Mouse (Mus musculus): ENCODE measurements at regions not wholly inside any gene's neighbourhood (a gene's known extent, or its start where the extent isn't known, plus 50 kb on each side); places are given as distances from the start of the nearest gene placed in this dataset.

GRCm38 (mm10) chr12:59970775-59971174 lies 751.2 kb upstream of the Fbxo33 start:
- Histone ChIP-seq H3K27me3 (no peaks in the 10 kb centered on the region), H3K36me3 (no peaks in the 10 kb centered on the region), H3K27ac (replicated peaks) (peak overlapping the region; percentile 84), H3K4me1 (0 out of 2 replicates have a peak, but pooled peaks cover 9% of the 10 kb centered on the region), H3K4me2 (replicated peaks) (no peak overlapping the region), H3K4me3 (replicated peaks) (no peak overlapping the region), H3K9me3 (replicated peaks) (no peaks in the 10 kb centered on the region), H3K9ac (no peak overlapping the region)
- 31% methylated on average over 2 of the region's 2 CpGs for WGBS
- peak; percentile 83 for ATAC-seq (ENCODE audit: insufficient number of reproducible peaks, low FRiP score, low TSS enrichment, low read depth)

- Histone ChIP-seq H3K9ac (no peak overlapping the region), H3K9me3 (replicated peaks) (no peaks in the 10 kb centered on the region), H3K27me3 (no peaks in the 10 kb centered on the region), H3K36me3 (no peaks in the 10 kb centered on the region), H3K4me1 (0 out of 2 replicates have a peak, but pooled peaks cover 9% of the 10 kb centered on the region), H3K4me3 (replicated peaks) (no peak overlapping the region), H3K27ac (replicated peaks) (peak overlapping the region; percentile 84), H3K4me2 (replicated peaks) (no peak overlapping the region)
- WGBS: 45% methylated on average over 2 of the region's 2 CpGs
- peak; percentile 51; the same call in 1 of the 2 replicates for ATAC-seq (ENCODE audit: insufficient number of reproducible peaks, low FRiP score, low TSS enrichment, low read depth)
Measured at GRCm38 (mm10) chr12:59969948-59970347, 750.4 kb upstream of the Fbxo33 start.

- no peak overlapping the region for H3K4me3 ChIP-seq (replicated peaks)
- H3K9me3 ChIP-seq (replicated peaks): no peaks in the 10 kb centered on the region
- no peak for ATAC-seq (ENCODE audit: insufficient number of reproducible peaks, low FRiP score, low TSS enrichment, low read depth)
- no peaks in the 10 kb centered on the region for H3K27me3 ChIP-seq
- 0 out of 2 replicates have a peak, but pooled peaks cover 9% of the 10 kb centered on the region for H3K4me1 ChIP-seq
- H3K27ac ChIP-seq (replicated peaks): no peak overlapping the region
- no peak overlapping the region for H3K9ac ChIP-seq
- no peaks in the 10 kb centered on the region for H3K36me3 ChIP-seq
- H3K4me2 ChIP-seq (replicated peaks): no peak overlapping the region
- 71% methylated on average over 5 of the region's 5 CpGs for WGBS
Measured at GRCm38 (mm10) chr12:59967241-59967640, 747.7 kb upstream of the Fbxo33 start.

GRCm38 (mm10) chr12:59961139-59961538 lies 741.6 kb upstream of the Fbxo33 start:
- WGBS: 49% methylated on average over 6 of the region's 6 CpGs
- no peak for ATAC-seq (ENCODE audit: insufficient number of reproducible peaks, low FRiP score, low TSS enrichment, low read depth)

GRCm38 (mm10) chr12:59932471-59932870 lies 712.9 kb upstream of the Fbxo33 start:
- H3K27me3 ChIP-seq: no peaks in the 10 kb centered on the region
- WGBS: 85% methylated on average over 2 of the region's 2 CpGs
- H3K36me3 ChIP-seq: no peaks in the 10 kb centered on the region
- no peaks in the 10 kb centered on the region for H3K9me3 ChIP-seq (replicated peaks)
- H3K27ac ChIP-seq (replicated peaks): no peak overlapping the region
- ATAC-seq (ENCODE audit: insufficient number of reproducible peaks, low FRiP score, low TSS enrichment, low read depth): no peak
- H3K4me1 ChIP-seq: no peaks in the 10 kb centered on the region
- H3K4me2 ChIP-seq (replicated peaks): no peak overlapping the region
- H3K4me3 ChIP-seq (replicated peaks): no peak overlapping the region
- no peak overlapping the region for H3K9ac ChIP-seq

More at GRCm38 (mm10) chr12:59961139-59961538, 741.6 kb upstream of the Fbxo33 start:
- no peaks in the 10 kb centered on the region for H3K27me3 ChIP-seq
- H3K4me1 ChIP-seq: no peaks in the 10 kb centered on the region
- no peak overlapping the region for H3K4me3 ChIP-seq (replicated peaks)
- H3K9me3 ChIP-seq (replicated peaks): no peaks in the 10 kb centered on the region
- H3K4me2 ChIP-seq (replicated peaks): no peak overlapping the region
- H3K36me3 ChIP-seq: no peaks in the 10 kb centered on the region
- no peak overlapping the region for H3K27ac ChIP-seq (replicated peaks)
- no peak overlapping the region for H3K9ac ChIP-seq

- Histone ChIP-seq H3K9ac (no peak overlapping the region), H3K36me3 (no peaks in the 10 kb centered on the region), H3K9me3 (replicated peaks) (no peaks in the 10 kb centered on the region), H3K4me3 (replicated peaks) (no peak overlapping the region), H3K4me1 (no peaks in the 10 kb centered on the region), H3K4me2 (replicated peaks) (no peak overlapping the region), H3K27ac (replicated peaks) (no peak overlapping the region), H3K27me3 (no peaks in the 10 kb centered on the region)
- ATAC-seq (ENCODE audit: insufficient number of reproducible peaks, low FRiP score, low TSS enrichment, low read depth): no peak
- whole genome bisulfite sequencing: 76% methylated on average over 3 of the region's 3 CpGs
Measured at GRCm38 (mm10) chr12:59925071-59925470, 705.5 kb upstream of the Fbxo33 start.

GRCm38 (mm10) chr12:59898931-59899330 lies 679.4 kb upstream of the Fbxo33 start:
- ATAC-seq (ENCODE audit: insufficient number of reproducible peaks, low FRiP score, low TSS enrichment, low read depth): no peak
- no peaks in the 10 kb centered on the region for H3K36me3 ChIP-seq
- H3K4me2 ChIP-seq (replicated peaks): no peak overlapping the region
- H3K9ac ChIP-seq: no peak overlapping the region
- no peaks in the 10 kb centered on the region for H3K9me3 ChIP-seq (replicated peaks)
- no peaks in the 10 kb centered on the region for H3K27me3 ChIP-seq
- no peak overlapping the region for H3K27ac ChIP-seq (replicated peaks)
- no peak overlapping the region for H3K4me3 ChIP-seq (replicated peaks)
- no peaks in the 10 kb centered on the region for H3K4me1 ChIP-seq

- H3K4me3 ChIP-seq (replicated peaks): no peak overlapping the region
- no peaks in the 10 kb centered on the region for H3K36me3 ChIP-seq
- no peaks in the 10 kb centered on the region for H3K27me3 ChIP-seq
- no peak overlapping the region for H3K9ac ChIP-seq
- no peak overlapping the region for H3K27ac ChIP-seq (replicated peaks)
- H3K4me2 ChIP-seq (replicated peaks): no peak overlapping the region
- H3K9me3 ChIP-seq (replicated peaks): no peaks in the 10 kb centered on the region
- H3K4me1 ChIP-seq: no peaks in the 10 kb centered on the region
- no peak for ATAC-seq (ENCODE audit: insufficient number of reproducible peaks, low FRiP score, low TSS enrichment, low read depth)
- 75% methylated on average over 6 of the region's 6 CpGs for WGBS
Measured at GRCm38 (mm10) chr12:59890973-59891372, 671.4 kb upstream of the Fbxo33 start.
